Mouse (Mus musculus) CD4-positive naive resting alpha-beta T cell, adult 76 days (primary cell): Measurements from ENCODE around the gene Olfr1320. TPM values are rescaled to one million over a fixed set of nuclear protein-coding genes. Genes with fewer than 3 reads are reported as not detected.

Source experiments
- total RNA-seq: library from RNA; stranded (reverse); gene quantifications from one replicate; pipeline ENCODE4 v1.2.4, GENCODE M21; 2023

Olfr1320 gene
- not detected for total RNA-seq

DNA sequence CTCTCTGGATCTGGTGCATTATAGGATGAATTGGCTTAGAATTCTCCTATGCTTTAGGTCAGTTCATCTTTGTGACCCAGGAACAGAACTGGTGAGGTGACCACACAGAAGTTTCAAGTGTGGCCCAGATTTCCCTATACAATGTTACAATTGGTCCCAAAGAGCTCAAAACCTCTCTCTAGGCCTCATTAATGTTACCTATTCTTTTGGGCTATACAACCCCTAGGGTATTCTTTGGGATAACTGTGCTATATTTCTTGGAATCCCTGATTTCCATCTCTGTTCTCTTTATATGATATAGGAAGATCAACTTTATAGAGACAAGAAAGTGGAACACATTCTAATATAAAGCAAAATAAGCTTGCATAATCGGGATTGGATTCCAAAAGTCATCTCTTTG, at the start of gene Olfr1320:
Gene Olfr1320, plus strand, starts transcription at position 301 of the 400 bp plus-strand sequence.

Other genes starting within 250 kb of the Olfr1320 start
- gene Arhgap36, start 208.4 kb upstream of the Olfr1320 start, total RNA-seq, result not detected
- gene Olfr1321, start 62.7 kb downstream of the Olfr1320 start, total RNA-seq, result not detected
- gene Igsf1, start 125.4 kb downstream of the Olfr1320 start, total RNA-seq, result not detected
- gene Olfr1322, start 219.2 kb downstream of the Olfr1320 start, total RNA-seq, result not detected